Mouse (Mus musculus): ENCODE measurements around the gene BC049762. TPM values are rescaled to one million over a fixed set of nuclear protein-coding genes. Genes with fewer than 3 reads are reported as not detected.

Gene BC049762
- total RNA-seq (2021): under 1 TPM; 0.63 to 0.82 TPM
- long read RNA-seq, experiment 1, partial matches to known transcripts: 0 of 2 reads
- long read RNA-seq, experiment 1, other reads (novel, unspliced or antisense): 2 of 2 reads
- long read RNA-seq, experiment 2: 0 reads

- DNase-seq: peak; percentile 99
Measured at GRCm38 (mm10) chr11:51262342-51263285, at the start of gene BC049762. Gene BC049762, minus strand, starts transcription at chr11:51263046.

DNA sequence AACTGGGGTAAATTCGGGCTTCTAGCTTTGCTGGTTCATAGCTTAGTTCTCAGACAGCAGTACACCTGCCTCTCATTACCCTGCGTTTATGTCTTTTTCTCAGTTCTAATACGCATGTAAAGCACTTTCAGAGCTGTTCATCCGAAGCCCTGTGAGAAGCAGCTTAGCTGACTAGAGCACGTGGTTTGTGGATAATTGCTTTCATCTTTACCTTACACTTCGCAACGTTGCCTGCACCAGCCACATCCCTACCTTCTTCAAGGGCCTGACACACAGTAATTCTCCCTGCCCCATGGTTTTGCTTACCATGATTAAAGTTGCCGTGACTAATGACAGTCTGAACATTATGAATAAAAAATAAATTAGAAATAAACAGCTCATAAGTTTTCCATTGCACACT lies 49.0 kb upstream of the BC049762 start:
- no peak for DNase-seq

GRCm38 (mm10) chr11:51308306-51308705 lies 45.5 kb upstream of the BC049762 start:
- no peak for DNase-seq

GRCm38 (mm10) chr11:51303981-51304553 lies 41.2 kb upstream of the BC049762 start:
- DNase-seq: no peak

DNA sequence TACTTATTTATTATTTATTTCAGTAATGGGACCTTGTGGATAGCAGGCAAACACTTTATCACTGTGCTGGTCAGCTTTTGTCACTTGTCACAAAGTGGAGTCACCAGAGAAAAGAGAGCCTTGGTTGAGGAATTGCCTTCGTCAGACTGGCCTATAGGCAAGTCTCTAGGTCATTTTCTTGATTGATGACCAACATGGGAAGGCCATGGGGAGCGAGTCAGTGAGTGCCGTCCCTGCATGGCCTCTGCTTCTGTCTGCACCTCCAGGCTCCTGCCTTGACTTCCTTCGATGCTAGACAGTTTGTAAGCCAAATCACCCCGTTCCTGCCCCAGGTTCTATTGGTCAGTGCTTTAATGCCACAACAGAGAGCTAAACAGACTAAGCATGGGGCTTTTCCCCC lies 39.5 kb upstream of the BC049762 start:
- DNase-seq: peak; percentile 44

GRCm38 (mm10) chr11:51298691-51299090 lies 35.8 kb upstream of the BC049762 start:
- peak; percentile 34 for DNase-seq

GRCm38 (mm10) chr11:51295742-51296141 lies 32.9 kb upstream of the BC049762 start:
- no peak for DNase-seq

DNA sequence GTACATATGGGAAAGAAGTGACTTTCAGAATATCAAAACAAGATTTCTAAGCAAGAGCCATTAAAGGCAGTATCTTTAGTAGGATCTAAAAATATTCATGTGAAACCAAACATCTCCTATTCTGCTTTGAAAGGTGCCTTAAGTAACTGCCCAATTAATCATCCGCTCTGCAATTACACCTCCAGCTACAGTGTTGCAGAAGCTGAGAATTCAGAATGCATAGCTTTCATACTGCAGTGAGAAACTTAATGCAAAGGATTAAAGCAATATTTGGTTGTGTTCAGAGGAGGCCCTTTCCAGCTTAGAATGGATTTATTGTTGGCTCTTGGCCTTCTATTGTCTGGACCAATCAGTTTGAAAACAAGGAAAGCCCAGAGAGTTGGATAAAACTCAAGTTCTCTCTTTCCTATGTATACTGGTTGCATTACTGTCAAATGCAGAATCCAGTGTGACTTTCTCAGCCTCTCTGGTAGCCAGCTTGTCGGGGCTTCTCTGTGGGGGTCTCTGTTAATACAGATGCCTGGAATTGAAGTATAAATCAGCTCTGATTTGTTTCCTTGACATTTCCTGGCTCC lies 31.2 kb upstream of the BC049762 start:
- DNase-seq: no peak

DNA sequence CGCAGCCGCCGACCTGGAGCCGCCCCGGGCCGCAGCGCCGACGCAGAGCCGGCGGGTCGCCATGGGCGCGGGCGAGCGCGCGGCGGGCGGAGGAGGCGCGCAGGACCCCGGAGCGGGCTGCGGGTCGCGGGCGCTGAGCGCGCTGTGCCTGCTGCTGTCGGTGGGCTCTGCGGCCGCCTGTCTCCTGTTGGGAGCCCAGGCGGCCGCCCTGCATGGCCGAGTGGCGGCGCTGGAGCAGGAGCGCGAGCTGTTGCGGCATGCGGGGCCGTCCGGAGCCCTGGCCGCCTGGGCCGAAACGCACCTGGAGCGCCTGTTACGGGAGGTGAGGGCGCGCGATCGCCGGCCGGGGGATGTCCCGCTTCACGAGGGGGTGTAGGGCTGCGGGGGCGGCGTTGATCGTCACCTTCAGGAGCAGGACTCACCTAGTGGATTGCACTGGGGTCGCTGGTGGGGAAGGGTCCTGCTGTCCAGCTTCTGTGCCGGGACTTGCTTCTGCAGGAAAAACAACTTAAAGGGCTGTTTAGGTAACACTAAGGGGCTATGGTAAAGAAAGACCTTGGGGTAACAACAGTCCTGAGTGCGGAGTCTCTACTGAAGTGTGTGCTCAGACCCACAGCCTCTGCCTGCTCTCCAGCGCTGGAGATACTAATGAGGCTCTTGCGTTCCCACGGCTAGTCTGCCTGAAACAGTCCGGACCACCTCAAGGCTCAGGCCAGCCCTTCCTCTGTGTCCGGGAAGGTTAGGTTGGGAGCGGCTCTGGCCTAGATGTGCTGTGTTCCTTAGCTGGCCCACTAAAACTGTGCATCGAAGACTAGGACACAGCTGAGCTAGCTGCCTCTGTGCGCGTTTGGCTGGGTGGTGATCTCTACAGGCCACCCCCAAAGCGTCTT lies 27.5 kb upstream of the BC049762 start:
- peak; percentile 73 for DNase-seq

- DNase-seq: peak; percentile 90
Measured at GRCm38 (mm10) chr11:51289564-51290041, 26.8 kb upstream of the BC049762 start, which contains the start of gene Col23a1. Gene Col23a1, plus strand, starts transcription at chr11:51289920.

GRCm38 (mm10) chr11:51274418-51274817 lies 11.6 kb upstream of the BC049762 start:
- no peak for DNase-seq

DNA sequence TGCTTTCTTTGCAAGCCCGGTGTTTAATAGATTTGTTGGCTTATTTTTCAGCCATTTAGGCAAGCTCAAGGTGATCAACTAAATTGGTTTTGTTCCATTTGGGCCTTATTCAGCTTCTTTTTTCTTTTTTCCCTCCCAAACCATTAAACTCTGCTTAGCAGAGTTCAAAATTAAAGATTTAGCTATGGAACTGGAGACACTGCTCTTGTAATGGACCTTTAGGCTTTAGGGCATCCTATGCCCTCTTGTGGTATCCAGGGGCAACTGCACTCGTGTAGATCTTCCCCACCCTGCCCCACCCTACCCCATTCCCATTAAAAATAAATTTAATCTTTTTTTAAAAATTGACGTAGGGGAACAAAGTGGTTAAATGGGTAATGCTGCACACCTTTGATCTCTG lies 2.5 kb upstream of the BC049762 start:
- peak; percentile 23 for DNase-seq

GRCm38 (mm10) chr11:51264352-51264751 lies 1.5 kb upstream of the BC049762 start:
- peak; percentile 58 for DNase-seq

DNA sequence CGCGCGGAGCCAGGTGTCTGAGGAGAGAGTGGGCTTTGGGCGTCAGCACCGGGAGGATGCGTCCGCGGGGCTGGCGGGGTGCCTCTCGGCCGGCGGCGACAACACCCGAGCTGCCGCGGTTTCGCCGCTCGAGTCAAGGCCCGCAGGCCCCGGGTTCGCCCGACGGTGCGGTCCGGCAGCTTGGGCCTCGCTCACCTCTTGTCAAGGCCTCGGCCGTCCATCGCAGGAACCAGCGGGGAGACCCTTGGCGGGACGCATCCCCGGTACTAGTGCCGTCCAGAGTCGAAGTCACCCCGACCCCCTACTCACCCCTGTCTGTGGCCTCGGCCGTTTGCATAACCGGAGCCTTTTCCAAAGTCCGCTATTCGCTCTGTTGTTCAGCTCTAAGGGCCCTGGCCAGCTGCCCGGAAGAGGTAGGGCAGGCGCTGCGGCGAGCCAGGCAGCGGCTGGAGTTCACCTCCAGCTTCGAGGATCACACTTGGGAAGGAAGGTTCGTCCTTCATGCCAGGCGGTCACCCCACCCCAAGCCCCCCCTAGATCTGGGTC lies 513 bp upstream of the BC049762 start:
- DNase-seq: peak; percentile 82

- no peak for DNase-seq
Measured at GRCm38 (mm10) chr11:51261680-51262219, 1.1 kb downstream of the BC049762 start, which contains the start of gene Clk4. Gene Clk4, plus strand, starts transcription at chr11:51261730.

DNA sequence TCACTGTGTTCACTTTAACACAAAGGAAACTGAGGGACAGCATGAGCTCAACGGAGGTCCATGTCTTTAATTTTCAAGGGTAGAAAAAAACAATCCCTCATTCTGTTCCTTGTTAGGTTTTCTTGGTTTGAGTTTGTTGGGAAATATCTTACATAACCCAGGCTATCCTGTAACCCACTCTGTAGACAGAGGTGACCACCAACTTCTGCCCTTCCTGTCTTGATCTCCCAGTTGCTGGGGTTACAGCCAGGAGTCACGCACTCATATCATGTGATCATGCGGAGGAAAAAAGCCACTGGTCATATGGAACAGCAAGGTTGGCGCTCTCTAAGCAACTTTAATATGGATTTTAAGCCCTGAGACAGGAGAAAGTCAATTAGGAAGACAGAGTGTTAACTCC lies 5.8 kb downstream of the BC049762 start:
- DNase-seq: no peak

- no peak for DNase-seq
Measured at GRCm38 (mm10) chr11:51242897-51243296, 19.9 kb downstream of the BC049762 start.

- DNase-seq: no peak
Measured at GRCm38 (mm10) chr11:51234626-51235025, 28.2 kb downstream of the BC049762 start.

GRCm38 (mm10) chr11:51227104-51227503 lies 35.7 kb downstream of the BC049762 start:
- no peak for DNase-seq

GRCm38 (mm10) chr11:51220308-51220707 lies 42.5 kb downstream of the BC049762 start, which contains the start of gene Gm12569:
Gene Gm12569, plus strand, starts transcription at chr11:51220473.
- no peak for DNase-seq

Data from adrenal gland, postnatal 10 days (tissue).